Mouse (Mus musculus): ENCODE data around the gene Polr2m.

The Polr2m gene

GRCm38 (mm10) chr9:71467434-71467833, 18.3 kb downstream of the Polr2m start:
- DNase-seq (ENCODE audit: low spot score), result no peak

DNA sequence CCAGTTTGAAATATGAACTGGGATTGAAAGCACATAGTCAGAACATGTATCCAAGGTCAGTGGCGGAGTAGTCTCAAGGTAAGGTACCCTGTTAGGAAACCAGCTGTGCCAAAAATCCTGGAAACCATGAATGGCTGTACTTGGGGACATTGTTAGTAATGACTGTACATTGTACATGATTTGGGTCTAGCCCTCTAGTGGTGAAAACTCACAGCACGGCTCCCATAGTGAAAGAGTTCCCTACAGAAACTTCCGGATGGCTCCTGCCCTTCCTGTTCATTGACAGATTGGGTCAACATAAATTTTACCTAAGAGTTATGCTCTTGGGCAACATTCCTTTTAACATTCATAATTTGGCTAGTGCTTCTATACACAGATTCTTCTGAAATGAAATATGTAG, 19.6 kb downstream of the Polr2m start:
- DNase-seq (ENCODE audit: low spot score), result no peak

DNA sequence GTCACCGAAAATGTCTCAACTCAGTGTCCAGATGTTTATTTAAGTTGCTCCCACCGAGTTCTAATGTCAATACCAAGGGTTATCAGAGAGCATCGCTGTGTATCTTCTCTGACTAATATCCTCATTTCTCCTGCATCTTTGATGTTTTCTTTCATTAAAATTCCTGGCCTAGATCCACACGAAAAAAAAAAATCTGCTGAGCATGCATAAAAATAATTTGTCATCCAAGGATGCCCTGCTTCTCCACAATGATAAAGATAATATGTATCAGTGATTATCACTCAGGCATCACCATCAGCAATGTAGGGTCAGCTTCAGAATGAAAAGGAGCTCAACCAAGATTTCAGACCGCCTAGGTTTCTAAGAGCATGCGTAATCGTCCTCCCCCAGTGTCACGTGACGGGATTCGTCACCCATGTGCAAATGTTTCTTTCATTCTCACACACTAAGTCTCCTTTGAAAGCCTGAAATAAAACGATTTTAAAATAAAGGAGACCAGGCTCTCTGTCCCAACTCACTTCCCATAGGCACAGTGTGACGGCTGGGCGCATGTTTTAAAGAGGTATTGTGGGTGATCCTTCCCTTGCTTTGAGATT, 22.6 kb downstream of the Polr2m start:
- DNase-seq (ENCODE audit: low spot score), result no peak

- DNase-seq (ENCODE audit: low spot score), result no peak
Measured at GRCm38 (mm10) chr9:71456738-71457137, 29.0 kb downstream of the Polr2m start.

DNA sequence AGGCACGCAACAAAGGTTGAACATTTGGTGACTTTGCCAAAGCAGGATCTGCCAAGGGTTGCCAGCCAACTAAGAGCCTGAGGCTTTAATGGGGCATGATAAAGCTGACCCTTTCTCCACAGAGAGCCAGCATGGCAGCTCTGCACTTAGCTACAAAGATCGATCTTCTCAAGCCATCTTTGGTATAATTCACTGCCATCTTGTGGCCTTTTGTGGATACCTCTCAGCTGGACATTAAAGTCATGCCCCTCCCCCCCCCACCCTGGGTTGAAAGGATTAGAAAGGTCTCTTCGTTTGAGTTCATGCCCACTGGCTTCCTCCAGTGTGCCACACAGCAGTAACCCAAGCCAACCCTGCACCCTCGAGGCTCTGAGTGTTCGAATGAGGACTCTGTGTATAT, 31.8 kb downstream of the Polr2m start:
- no peak for DNase-seq (ENCODE audit: low spot score)

- no peak for DNase-seq (ENCODE audit: low spot score)
Measured at GRCm38 (mm10) chr9:71453352-71453751, 32.4 kb downstream of the Polr2m start.

DNA sequence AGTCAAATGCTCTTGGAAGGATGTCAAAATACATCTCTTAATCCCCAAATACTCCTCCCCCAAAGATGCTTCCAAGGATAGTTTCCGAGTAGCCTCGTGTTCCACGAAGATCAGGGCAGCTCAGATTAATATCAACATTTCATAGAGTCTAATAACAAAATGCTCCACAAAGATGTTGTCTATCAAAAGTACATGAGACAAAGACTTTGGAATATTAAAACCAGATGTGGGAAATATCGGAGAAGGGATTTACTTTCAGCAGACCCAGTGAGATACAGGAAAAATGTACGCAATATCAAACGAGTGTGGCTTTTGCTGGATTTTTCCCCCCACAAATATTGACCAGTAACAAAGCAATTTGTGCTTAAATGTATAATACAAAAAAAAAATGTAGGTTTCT, 35.1 kb downstream of the Polr2m start:
- no peak for DNase-seq (ENCODE audit: low spot score)

DNA sequence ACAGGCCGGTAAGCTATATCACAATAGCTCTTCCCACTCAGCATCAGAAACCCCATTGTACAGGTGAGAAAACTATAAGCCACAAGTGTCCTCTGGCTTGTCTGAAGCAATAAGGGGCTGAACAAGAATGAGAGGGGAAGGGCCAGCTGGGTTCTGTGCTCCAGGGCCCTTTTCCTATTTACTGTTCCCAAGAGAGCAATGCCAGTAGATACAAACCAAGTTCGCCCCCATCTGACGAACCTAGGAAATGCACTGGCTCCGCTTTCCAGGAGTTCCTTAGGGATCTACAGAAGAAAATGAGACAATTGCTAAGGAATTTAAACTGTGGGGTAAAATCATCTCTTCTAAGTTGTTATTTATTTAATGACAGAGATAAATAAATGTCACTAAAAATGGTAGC, 38.2 kb downstream of the Polr2m start:
- peak; percentile 12 for DNase-seq (ENCODE audit: low spot score)

- no peak for DNase-seq (ENCODE audit: low spot score)
Measured at GRCm38 (mm10) chr9:71445308-71445707, 40.4 kb downstream of the Polr2m start.

DNA sequence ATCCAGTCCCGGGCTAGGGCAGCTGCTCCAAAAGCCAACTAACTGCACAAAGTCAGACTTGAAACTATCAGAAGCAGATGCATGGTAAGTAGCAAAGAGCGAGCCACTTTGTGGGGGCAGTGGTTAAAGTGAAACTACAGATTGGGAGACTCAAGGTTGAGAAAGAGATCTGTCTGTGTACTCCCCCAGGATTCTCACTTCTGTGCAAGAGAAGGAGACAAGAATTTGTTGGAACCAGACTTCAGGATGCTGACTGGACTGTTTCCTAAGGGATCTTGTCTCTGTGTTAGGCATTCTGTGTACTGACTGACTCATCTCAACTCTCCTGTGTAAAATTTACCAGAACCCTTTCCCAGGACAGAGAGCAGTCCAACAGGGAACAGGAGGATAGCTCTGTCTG, 47.6 kb downstream of the Polr2m start:
- DNase-seq (ENCODE audit: low spot score), result no peak
